Mouse (Mus musculus): Measurements from ENCODE around the gene Hsd17b11.

DNA sequence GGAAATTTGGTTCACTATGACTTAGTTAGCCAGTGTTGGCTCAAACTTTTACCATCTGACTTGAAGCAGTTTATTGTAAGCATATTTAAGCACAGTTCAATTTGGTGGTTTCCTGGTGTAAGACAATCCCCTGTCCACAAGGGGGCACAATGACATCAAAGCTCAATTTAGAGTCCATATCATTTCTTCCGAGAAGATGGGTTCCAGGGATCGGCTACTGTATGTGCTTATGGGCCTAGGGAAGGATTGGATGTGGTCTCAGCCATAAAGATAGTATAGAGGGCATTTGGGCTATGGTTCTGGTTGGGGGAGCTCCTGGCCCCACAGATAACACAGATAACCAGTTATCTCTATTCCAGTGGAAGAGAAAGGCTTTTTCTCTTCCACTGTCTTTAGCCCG, 26.5 kb downstream of the Hsd17b11 start:
- TF ChIP-seq HCFC1 (IDR thresholded peaks at IDR 0.05; ENCODE audit: borderline replicate concordance, insufficient read depth, low read length) = no peak
- TF ChIP-seq CHD2 (IDR thresholded peaks at IDR 0.05; ENCODE audit: low read depth, low read length) = no peak
- TF ChIP-seq ZNF384 (IDR thresholded peaks at IDR 0.05; ENCODE audit: low read depth, low read length) = no peak
- TF ChIP-seq MAFK (IDR thresholded peaks at IDR 0.05; ENCODE audit: insufficient read depth, low read depth, low read length) = no peak

All from ES-E14 (cell line).